Mouse (Mus musculus) olfactory bulb, adult 2 months (tissue): ENCODE results near the gene 3110082I17Rik. TPM values are rescaled to one million over a fixed set of nuclear protein-coding genes. Genes with fewer than 3 reads are reported as not detected.

Experiments used
- H3K27ac ChIP-seq: fragments of 200-500 bp; 2 replicates; pipeline ENCODE4 v1.5.1; 2012; ENCODE audit warnings: low read depth, low read length; ENCODE audit not compliant: insufficient read depth
- H3K4me1 ChIP-seq: fragments of 200-500 bp; 2 replicates; pipeline ENCODE4 v1.6.1; 2012; ENCODE audit warnings: low read length; ENCODE audit not compliant: control insufficient read depth, insufficient read depth
- H3K4me3 ChIP-seq: fragments of 200-500 bp; 2 replicates; pipeline ENCODE4 v1.5.1; 2012; ENCODE audit warnings: mild to moderate bottlenecking, low read depth, low read length, moderate library complexity; ENCODE audit not compliant: insufficient read depth
- CTCF ChIP-seq: fragments of 200-500 bp; IDR thresholded peaks from 2 replicates; pipeline ENCODE4 v1.5.1; 2012; ENCODE audit warnings: low read depth, mild to moderate bottlenecking, low read length, moderate library complexity; ENCODE audit not compliant: insufficient read depth
- POLR2A ChIP-seq: fragments of 200-500 bp; IDR thresholded peaks from 2 replicates; pipeline ENCODE4 v1.6.1; 2012; ENCODE audit warnings: mild to moderate bottlenecking, low read depth, low read length, moderate library complexity; ENCODE audit not compliant: insufficient read depth
- WGBS: fragments of 180-500 bp; shearing (Covaris S2); methylation state at CpG from one replicate; pipeline ENCODE4 v1.1.7; 2018; 5-methylcytosine and 5-hydroxymethylcytosine counted together
- polyA plus RNA-seq: library from polyadenylated mRNA; stranded (reverse); fragments of >200 nt; gene quantifications from 2 replicates; pipeline ENCODE4 v1.2.4, GENCODE M21; 2012; ENCODE audit warnings: low replicate concordance; ENCODE audit not compliant: missing spikeins, insufficient read depth, insufficient read length

The 3110082I17Rik gene
- polyA plus RNA-seq, 1 experiment = not detected

DNA sequence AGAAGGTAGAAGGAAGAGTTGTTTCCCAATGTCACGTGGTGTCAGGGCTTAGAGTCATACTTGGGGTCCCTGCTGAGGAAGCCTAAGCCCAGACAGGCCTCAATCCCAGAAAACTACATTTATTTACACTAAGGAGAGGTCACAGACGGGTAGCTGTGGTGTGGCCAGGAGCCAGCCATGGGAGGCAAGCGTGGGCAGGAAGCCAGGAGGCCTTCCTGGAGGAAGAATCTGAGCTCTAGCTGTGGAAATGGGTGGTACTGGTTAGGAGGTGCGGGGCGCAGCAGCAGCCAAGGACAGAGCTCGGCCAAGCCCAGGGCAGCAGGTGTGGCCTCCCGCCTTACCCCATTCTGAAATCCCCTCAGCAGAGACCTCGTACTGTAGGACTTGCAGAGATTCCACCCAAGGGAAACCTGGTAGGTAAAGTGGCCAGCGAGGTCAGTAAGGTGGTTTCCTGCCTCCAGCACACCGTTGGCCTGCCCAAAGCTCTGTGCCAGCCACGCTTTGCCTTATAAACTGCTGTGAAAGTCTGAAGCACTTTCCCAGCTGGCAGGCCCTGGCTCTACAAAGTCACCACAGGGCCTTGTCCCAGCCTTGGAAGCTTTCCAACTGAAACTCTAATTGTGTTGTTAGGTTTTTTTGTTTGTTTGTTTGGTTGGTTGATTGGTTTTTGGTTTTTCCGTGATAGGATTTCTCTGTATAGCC, 145.2 kb downstream of the 3110082I17Rik start:
- 84% methylated on average over 12 of the region's 12 CpGs for WGBS
- no peak overlapping the region for H3K4me3 ChIP-seq
- H3K27ac ChIP-seq = no peak overlapping the region
- peaks cover 23% of the 10 kb centered on the region for H3K4me1 ChIP-seq
- TF ChIP-seq CTCF (no peak), POLR2A (no peak)

DNA sequence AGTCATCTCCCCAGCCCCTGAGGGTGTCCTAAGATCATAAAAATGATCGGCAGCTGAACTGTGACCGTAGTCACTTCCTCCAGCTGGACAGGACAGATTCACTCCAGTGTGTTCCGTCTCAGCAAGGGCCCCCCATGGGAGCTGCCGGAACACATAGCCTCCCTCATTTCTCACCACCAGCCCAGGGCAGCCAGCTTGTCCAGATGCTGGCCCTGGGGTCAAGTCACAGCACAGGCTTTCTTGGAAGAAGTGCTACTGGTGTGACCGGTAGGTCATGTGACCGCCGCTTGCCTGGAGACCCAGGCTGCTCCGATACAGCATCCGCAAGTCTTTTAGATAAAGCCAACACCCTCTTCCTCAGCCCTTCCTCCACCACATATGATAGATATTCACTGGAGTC, 146.8 kb downstream of the 3110082I17Rik start:
- no peak overlapping the region for H3K27ac ChIP-seq
- no peak overlapping the region for H3K4me3 ChIP-seq
- no peak for TF ChIP-seq CTCF
- TF ChIP-seq POLR2A = no peak
- peaks cover 21% of the 10 kb centered on the region for H3K4me1 ChIP-seq
- 88% methylated on average over 9 of the region's 9 CpGs for WGBS

DNA sequence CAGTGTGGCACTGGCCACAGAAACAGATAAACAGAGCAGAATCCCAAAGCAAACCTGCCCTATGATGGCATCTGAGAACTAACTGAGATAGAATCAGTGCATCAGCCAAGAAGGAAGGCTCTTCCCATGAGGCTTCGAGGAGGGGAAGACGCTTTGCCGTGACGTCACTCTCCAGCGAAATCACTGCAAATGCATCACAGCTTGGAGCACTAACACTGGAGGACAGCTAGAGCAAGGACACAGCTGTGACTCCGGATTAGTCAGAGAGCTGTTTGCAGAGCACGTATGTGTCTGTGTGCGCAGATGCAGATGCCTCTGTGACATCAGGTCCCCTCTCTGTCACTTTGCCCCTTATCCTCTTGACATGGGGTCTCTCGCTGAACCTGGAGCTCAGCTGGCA, 148.5 kb downstream of the 3110082I17Rik start:
- peaks cover 5% of the 10 kb centered on the region; the same call in 1 of the 2 replicates for H3K4me1 ChIP-seq
- 80% methylated on average over 9 of the region's 9 CpGs for WGBS
- no peak overlapping the region for H3K4me3 ChIP-seq
- H3K27ac ChIP-seq = no peak overlapping the region
- no peak for TF ChIP-seq CTCF
- TF ChIP-seq POLR2A = no peak

DNA sequence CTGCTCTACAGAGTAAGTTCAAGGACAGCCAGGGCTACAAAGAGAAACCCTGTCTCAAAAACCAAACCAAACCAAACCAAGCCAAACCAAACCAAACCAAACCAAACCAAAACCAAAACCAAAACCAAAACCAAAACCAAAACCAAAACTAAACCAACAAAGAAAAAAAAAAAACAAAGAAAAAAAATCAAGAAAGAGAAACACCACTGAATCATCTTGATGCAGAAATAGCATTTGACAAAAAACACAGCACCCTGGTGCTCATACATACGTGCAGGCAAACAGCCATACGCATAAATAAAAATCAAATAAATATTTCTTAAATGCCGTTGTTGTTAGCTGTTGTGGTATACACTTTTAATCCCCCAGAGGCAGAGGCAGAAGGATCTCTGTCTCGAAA, 149.8 kb downstream of the 3110082I17Rik start:
- no peak for TF ChIP-seq CTCF
- TF ChIP-seq POLR2A = no peak
- Histone ChIP-seq H3K4me1 (peaks cover 5% of the 10 kb centered on the region; the same call in 1 of the 2 replicates), H3K27ac (no peak overlapping the region), H3K4me3 (no peak overlapping the region)
- WGBS = 92% methylated on average over 4 of the region's 4 CpGs

DNA sequence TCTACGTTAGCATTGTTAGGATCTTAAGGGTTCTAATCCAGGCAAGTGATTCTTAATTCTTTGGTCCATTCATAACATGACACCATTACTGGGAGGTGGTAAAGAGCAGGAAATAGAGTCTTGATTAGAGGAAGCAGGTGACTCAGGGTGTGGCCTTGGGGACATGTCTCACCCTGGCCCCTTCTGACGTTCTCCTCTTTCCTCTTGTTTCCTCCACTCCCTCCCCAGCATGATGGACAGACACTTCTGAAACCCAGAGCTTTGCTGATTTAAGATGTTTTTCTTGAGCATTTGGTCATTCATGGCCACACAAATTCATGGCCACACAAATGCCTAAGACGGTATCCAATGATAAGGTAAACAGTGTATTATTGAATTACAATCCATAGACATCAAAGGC, 150.4 kb downstream of the 3110082I17Rik start:
- TF ChIP-seq POLR2A (no peak), CTCF (no peak)
- Histone ChIP-seq H3K4me3 (no peak overlapping the region), H3K27ac (no peak overlapping the region), H3K4me1 (peaks cover 5% of the 10 kb centered on the region; the same call in 1 of the 2 replicates)
- WGBS = 84% methylated on average over 3 of the region's 3 CpGs

Other genes starting within 250 kb of the 3110082I17Rik start
- not detected in 2 replicates for gene Get4, start 208.2 kb downstream of the 3110082I17Rik start, polyA plus RNA-seq
- gene Adap1, start 134.9 kb downstream of the 3110082I17Rik start, polyA plus RNA-seq = not detected in 2 replicates
- gene Cox19, start 109.1 kb downstream of the 3110082I17Rik start, polyA plus RNA-seq = not detected in 2 replicates
- not detected in 2 replicates for gene Cyp2w1, start 107.9 kb downstream of the 3110082I17Rik start, polyA plus RNA-seq
- gene Gpr146, start 82.8 kb downstream of the 3110082I17Rik start, polyA plus RNA-seq = not detected in 2 replicates
- not detected in 2 replicates for gene C130050O18Rik, start 55.2 kb downstream of the 3110082I17Rik start, polyA plus RNA-seq
- gene Gper1, start 37.4 kb downstream of the 3110082I17Rik start, polyA plus RNA-seq = not detected in 2 replicates
- gene Zfand2a, start 24.0 kb upstream of the 3110082I17Rik start, polyA plus RNA-seq = not detected in 2 replicates
- gene Uncx, start 83.0 kb upstream of the 3110082I17Rik start, polyA plus RNA-seq = not detected in 2 replicates